Mouse (Mus musculus) E14TG2a.4 (cell line): ENCODE measurements around the gene Olfr960.
A peak's percentile ranks its signal among the peaks of the same experiment; 100 is the strongest.

Experiments
- H3K27me3 ChIP-seq: 2 replicates; pipeline ENCODE4 v1.6.1; 2014; ENCODE audit warnings: low read length, control low read depth; ENCODE audit not compliant: insufficient read depth
- H3K36me3 ChIP-seq: 2 replicates; pipeline ENCODE4 v1.6.1; 2014; ENCODE audit warnings: low read length, control low read depth; ENCODE audit not compliant: insufficient read depth
- H3K4me1 ChIP-seq: replicated peaks from 2 replicates; pipeline ENCODE4 v1.6.1; 2014; ENCODE audit warnings: low read depth, low read length, control low read depth
- H3K4me3 ChIP-seq: replicated peaks from 2 replicates; pipeline ENCODE4 v1.5.1; 2014; ENCODE audit warnings: mild to moderate bottlenecking, low read length
- H3K9me3 ChIP-seq: 2 replicates; pipeline ENCODE4 v1.6.1; 2014; ENCODE audit warnings: low read length, control low read depth
- CTCF ChIP-seq: conservative IDR thresholded peaks from 2 replicates; pipeline ENCODE4 v1.5.1; 2014; ENCODE audit warnings: low read length
- NANOG ChIP-seq: IDR thresholded peaks from 2 replicates; pipeline ENCODE4 v1.6.1; 2014; ENCODE audit warnings: borderline replicate concordance, low read length, mixed read lengths
- POU5F1 ChIP-seq: IDR thresholded peaks from 2 replicates; pipeline ENCODE4 v1.6.1; 2014; ENCODE audit warnings: low read length, borderline replicate concordance

The Olfr960 gene

GRCm38 (mm10) chr9:39621073-39621472 is at the start of gene Olfr960:
Gene Olfr960, plus strand, starts transcription at chr9:39621373.
- H3K4me1 ChIP-seq, result no peaks in the 10 kb centered on the region
- no peaks in the 10 kb centered on the region for H3K36me3 ChIP-seq
- no peaks in the 10 kb centered on the region for H3K27me3 ChIP-seq
- TF ChIP-seq POU5F1 (no peak), NANOG (no peak), CTCF (no peak)
- no peaks in the 10 kb centered on the region for H3K9me3 ChIP-seq
- H3K4me3 ChIP-seq, result no peak within 1 kb of the TSS

- Histone ChIP-seq H3K27me3 (no peaks in the 10 kb centered on the region), H3K9me3 (no peaks in the 10 kb centered on the region), H3K36me3 (no peaks in the 10 kb centered on the region), H3K4me1 (no peaks in the 10 kb centered on the region), H3K4me3 (no peak within 1 kb of the TSS)
- no peak for TF ChIP-seq CTCF
- no peak for TF ChIP-seq NANOG
- no peak for TF ChIP-seq POU5F1
Measured at GRCm38 (mm10) chr9:39575469-39575868, 45.7 kb upstream of the Olfr960 start, which contains the start of gene Olfr959. Gene Olfr959, minus strand, starts transcription at chr9:39575569.

DNA sequence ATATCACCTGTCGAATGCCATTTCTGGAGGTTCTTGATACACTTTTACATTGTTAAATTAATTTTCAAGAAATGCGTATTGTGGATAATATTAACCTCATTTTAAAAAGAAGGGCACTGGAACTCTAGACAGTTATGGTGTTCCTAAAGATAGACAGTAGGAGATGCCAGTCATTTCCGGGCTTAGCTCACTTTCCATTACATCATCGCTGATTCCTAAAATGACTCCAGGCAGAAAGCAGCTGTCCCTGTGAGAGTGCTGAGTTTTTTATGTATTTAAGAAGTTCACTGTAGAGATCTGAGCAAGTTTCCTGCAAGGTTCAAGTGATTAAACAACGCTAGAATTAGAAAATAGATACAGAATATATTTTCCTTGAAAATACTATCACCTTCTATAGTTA is 44.1 kb upstream of the Olfr960 start:
- Histone ChIP-seq H3K27me3 (no peaks in the 10 kb centered on the region), H3K36me3 (no peaks in the 10 kb centered on the region), H3K4me1 (no peaks in the 10 kb centered on the region), H3K4me3 (no peak overlapping the region), H3K9me3 (no peaks in the 10 kb centered on the region)
- no peak for TF ChIP-seq POU5F1
- TF ChIP-seq CTCF, result no peak
- TF ChIP-seq NANOG, result no peak

GRCm38 (mm10) chr9:39602536-39603332 is 18.4 kb upstream of the Olfr960 start:
- TF ChIP-seq CTCF (no peak), POU5F1 (no peak), NANOG (no peak)
- Histone ChIP-seq H3K36me3 (no peaks in the 10 kb centered on the region), H3K4me1 (peaks cover 34% of the 10 kb centered on the region), H3K27me3 (peaks cover 2% of the 10 kb centered on the region; the same call in 1 of the 2 replicates), H3K4me3 (peak overlapping the region; percentile 61), H3K9me3 (no peaks in the 10 kb centered on the region)

GRCm38 (mm10) chr9:39603333-39603845 is 17.8 kb upstream of the Olfr960 start:
- H3K4me1 ChIP-seq, result peaks cover 34% of the 10 kb centered on the region
- H3K27me3 ChIP-seq, result peaks cover 2% of the 10 kb centered on the region; the same call in 1 of the 2 replicates
- no peaks in the 10 kb centered on the region for H3K36me3 ChIP-seq
- no peaks in the 10 kb centered on the region for H3K9me3 ChIP-seq
- peak overlapping the region; percentile 61 for H3K4me3 ChIP-seq
- no peak for TF ChIP-seq NANOG
- TF ChIP-seq POU5F1, result no peak
- no peak for TF ChIP-seq CTCF

DNA sequence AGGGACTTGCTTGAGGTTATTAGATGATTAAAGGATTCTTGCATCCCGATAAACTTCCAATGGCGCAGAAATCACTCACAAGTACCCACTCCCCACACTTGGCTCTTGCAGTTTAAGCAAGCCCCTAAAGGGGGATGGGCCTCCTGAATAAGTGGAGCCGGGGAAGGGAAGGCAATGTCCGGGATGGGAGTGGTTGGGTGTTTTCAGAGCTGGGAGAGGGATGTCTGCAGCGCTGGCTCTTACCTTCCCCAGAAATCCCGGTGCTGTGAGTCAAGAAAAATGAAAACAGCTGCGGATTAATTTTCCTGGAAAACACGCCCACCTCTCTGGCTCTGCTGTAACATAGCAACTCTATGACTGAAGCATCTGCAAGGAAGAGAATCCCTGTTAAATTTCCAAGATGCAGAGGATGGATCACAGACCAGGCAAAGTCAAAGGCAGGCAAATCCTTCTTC is 17.1 kb upstream of the Olfr960 start, which contains the start of gene AW551984:
Gene AW551984, minus strand, starts transcription at position 405 of the 455 bp plus-strand sequence.
- peaks cover 34% of the 10 kb centered on the region for H3K4me1 ChIP-seq
- H3K27me3 ChIP-seq, result peaks cover 2% of the 10 kb centered on the region; the same call in 1 of the 2 replicates
- TF ChIP-seq NANOG, result no peak
- no peak for TF ChIP-seq CTCF
- no peak for TF ChIP-seq POU5F1
- peak within 1 kb of the TSS; percentile 61 for H3K4me3 ChIP-seq
- H3K9me3 ChIP-seq, result no peaks in the 10 kb centered on the region
- H3K36me3 ChIP-seq, result no peaks in the 10 kb centered on the region

- H3K36me3 ChIP-seq, result no peaks in the 10 kb centered on the region
- H3K4me3 ChIP-seq, result no peak overlapping the region
Measured at GRCm38 (mm10) chr9:39608497-39608896, 12.7 kb upstream of the Olfr960 start.

GRCm38 (mm10) chr9:39610355-39610754 is 10.8 kb upstream of the Olfr960 start, which contains the start of gene Olfr148:
Gene Olfr148, plus strand, starts transcription at chr9:39610655.
- TF ChIP-seq NANOG, result no peak

More at GRCm38 (mm10) chr9:39608497-39608896, 12.7 kb upstream of the Olfr960 start:
- Histone ChIP-seq H3K4me1 (peaks cover 11% of the 10 kb centered on the region), H3K9me3 (no peaks in the 10 kb centered on the region), H3K27me3 (peaks cover 2% of the 10 kb centered on the region; the same call in 1 of the 2 replicates)
- TF ChIP-seq CTCF (no peak), NANOG (no peak), POU5F1 (no peak)

More at GRCm38 (mm10) chr9:39610355-39610754, 10.8 kb upstream of the Olfr960 start, which contains the start of gene Olfr148:
- H3K4me3 ChIP-seq, result no peak within 1 kb of the TSS
- H3K36me3 ChIP-seq, result no peaks in the 10 kb centered on the region
- H3K9me3 ChIP-seq, result no peaks in the 10 kb centered on the region
- no peaks in the 10 kb centered on the region for H3K4me1 ChIP-seq
- H3K27me3 ChIP-seq, result peaks cover 2% of the 10 kb centered on the region; the same call in 1 of the 2 replicates
